Mouse (Mus musculus): ENCODE data around the gene Tnip1.

Tnip1 gene

DNA sequence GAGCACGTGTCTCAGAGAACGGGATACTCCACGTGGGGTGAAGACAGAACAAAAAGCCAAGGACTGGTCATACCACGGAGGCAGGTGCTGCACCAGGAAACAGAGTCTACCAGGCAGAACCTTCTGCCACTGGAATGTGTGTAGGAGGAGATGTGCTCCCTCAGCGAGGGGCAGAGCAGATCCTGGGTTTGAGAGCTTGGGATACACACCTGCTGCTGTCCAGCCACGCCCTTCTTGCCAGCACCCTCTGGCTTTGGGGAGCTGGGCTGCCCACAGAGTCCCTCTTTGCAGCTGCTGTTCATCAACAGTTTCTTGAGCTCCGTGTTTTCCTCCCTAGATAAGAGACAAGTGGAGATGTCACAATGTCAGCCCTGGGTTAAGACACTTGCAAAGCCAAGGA, 33.8 kb downstream of the Tnip1 start:
- no peak for TF ChIP-seq GATA4 (IDR thresholded peaks at IDR 0.05; ENCODE audit: insufficient replicate concordance, low read length)

GRCm38 (mm10) chr11:54928219-54928618, 34.5 kb downstream of the Tnip1 start:
- no peak for TF ChIP-seq GATA4 (IDR thresholded peaks at IDR 0.05; ENCODE audit: insufficient replicate concordance, low read length)

- TF ChIP-seq GATA4 (IDR thresholded peaks at IDR 0.05; ENCODE audit: insufficient replicate concordance, low read length): no peak
These were observed 35.2 kb downstream of the Tnip1 start for GRCm38 (mm10) chr11:54927346-54928140.

DNA sequence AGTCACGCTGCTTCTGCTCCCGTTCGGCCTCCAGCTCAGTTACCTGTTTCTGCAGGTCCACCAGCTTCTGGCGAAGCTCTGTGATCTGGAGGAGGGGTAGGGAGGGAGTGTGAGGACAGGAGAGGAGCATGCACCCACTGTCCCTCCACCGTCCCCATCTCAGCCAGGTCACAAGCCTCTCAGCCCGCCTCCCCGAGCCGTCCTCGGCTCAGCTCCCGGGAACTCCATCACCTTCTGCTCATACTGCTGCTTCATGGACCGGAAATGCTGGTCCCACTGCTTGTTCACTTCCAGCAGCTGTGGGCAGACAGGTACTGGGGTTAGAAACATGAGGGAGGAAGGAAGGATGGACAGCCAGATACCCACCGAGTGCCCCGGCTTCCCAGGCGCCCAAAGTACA, 38.6 kb downstream of the Tnip1 start:
- TF ChIP-seq GATA4 (IDR thresholded peaks at IDR 0.05; ENCODE audit: insufficient replicate concordance, low read length): no peak

DNA sequence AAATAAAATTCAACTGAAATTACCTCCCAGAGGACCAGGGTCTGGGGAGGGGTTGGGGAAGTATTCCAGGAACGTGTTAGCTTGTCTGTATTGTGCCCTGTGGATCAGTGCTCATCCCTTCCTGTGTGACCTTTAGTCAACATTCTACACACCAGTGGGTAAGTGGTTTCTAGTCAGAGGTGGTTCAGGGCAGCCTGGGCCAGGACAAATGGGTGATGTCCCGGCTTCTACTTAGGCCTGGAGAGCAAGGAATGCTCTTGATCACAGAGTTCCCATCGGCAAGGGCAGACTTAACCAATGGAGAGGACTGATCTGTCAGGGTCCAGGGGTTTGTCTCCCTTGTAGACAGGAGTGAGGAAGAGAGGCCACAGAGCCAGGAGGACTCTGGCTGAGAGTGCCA, 40.2 kb downstream of the Tnip1 start:
- TF ChIP-seq GATA4 (IDR thresholded peaks at IDR 0.05; ENCODE audit: insufficient replicate concordance, low read length): no peak

DNA sequence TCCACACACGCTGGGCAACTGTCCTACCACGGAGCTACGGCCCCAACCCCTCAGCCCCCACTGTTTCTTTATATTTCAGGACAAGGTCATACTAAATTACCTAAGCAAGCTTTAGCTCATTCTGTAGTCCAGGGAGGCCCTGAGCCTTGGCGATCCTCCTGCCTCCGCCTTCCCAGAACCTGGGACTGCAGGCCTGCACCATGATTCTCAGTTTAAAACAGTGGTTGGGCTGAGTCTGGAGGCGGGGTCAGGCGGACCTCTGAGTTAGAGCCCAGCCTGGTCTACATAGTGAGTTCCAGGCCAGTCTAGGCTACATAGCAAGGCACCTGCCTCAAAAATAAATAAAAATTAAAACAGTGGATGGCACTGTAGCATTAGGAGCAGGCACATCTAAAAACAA, 40.9 kb downstream of the Tnip1 start:
- TF ChIP-seq GATA4 (IDR thresholded peaks at IDR 0.05; ENCODE audit: insufficient replicate concordance, low read length): no peak

GRCm38 (mm10) chr11:54920973-54921580, 41.6 kb downstream of the Tnip1 start:
- TF ChIP-seq GATA4 (IDR thresholded peaks at IDR 0.05; ENCODE audit: insufficient replicate concordance, low read length): no peak

DNA sequence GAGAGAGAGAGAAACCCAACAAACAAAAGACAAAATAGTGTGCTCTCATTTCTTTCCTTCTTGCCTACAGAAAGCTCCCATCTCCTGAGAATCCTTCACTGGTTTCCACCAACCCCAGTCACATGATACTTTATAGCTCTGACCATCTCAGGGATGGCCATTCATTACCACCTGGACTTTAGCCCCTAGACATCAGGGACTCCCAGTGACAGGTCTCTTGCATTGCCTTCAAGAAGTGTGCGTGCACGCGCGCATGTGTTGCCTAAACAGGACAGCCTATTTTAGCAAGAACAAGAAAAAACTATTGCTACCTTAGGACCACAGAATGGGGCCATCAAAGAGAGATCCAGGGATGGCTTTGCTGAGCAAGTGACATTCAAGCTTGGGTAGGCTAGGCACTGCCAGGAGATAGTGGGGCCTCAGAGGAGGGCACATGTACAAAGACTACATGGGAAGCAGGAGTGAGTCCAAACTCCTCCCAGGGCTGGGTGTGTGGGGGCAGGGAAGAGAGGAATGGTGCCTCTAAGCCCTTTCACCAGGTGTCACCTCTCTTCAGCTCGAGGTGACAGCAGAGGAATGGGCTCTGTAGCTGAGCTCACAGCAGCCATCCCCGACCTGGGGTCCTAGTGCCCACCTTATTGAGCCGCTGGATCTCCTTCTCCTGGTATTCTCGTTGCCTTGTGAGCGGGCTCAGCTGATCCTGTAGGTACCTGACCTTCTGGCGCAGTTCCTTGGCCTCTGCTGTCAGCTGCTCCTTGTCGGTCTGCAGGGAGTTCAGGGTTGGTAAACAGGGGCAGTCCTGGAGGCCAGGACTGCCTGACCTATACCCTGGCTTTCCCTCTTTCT, 42.4 kb downstream of the Tnip1 start:
- TF ChIP-seq GATA4 (IDR thresholded peaks at IDR 0.05; ENCODE audit: insufficient replicate concordance, low read length): no peak

DNA sequence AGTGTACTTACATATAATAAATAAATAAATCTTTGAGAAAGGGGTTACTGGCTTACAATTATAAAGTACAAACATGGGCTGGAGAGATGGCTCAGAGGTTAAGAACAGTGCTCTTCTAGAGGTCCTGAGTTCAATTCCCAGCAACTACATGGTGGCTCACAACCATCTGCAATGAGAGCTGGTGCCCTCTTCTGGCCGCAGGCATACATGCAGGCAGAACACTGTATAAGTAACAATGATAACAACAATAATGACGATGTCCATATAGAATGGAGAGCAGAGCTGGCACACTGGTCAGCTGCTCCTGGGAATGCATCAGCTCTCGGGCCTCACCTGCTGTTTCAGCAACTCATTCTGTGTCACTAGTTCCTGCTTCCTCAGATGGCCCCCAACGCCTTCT, 44.4 kb downstream of the Tnip1 start:
- no peak for TF ChIP-seq GATA4 (IDR thresholded peaks at IDR 0.05; ENCODE audit: insufficient replicate concordance, low read length)

DNA sequence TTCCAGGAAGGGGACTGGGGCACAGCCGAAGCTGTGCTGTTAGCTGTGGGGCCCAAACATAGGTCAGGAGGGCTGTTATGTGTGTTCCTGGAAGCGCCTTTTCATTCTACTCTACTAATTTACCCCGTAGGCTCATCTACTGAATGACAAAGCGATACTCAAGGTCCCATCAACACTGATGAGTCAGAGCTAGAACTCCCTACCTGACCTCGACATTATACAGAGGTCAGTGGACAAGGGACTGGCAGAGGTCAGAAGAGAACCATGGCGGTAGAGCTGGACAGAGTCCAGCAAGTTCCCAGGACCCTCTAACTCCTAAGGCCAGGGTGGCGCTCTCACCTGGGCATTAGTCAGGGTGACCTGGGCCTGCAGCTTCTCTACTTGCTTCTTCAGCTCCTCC, 45.3 kb downstream of the Tnip1 start:
- TF ChIP-seq GATA4 (IDR thresholded peaks at IDR 0.05; ENCODE audit: insufficient replicate concordance, low read length): no peak

DNA sequence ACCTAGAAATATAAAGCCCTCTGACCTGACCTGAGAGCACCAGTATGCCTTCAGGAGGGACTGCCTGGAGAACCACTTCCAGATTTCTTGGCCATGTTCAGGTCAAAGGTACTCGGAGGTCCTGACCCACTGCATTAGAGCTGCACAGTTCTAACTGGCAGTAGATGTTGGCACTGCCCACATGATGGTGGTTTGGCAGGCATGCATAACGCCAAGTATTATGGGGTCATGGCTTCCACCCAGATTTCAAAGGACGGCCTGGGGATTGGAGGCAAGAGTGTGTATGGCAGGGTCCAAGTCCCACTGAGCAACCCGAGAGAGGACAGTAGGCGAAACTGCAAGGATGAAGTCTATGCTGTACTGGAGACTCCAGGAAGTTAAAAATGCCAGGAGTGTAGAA, 48.9 kb downstream of the Tnip1 start:
- TF ChIP-seq GATA4 (IDR thresholded peaks at IDR 0.05; ENCODE audit: insufficient replicate concordance, low read length): no peak

GRCm38 (mm10) chr11:54912503-54913316, 50.0 kb downstream of the Tnip1 start:
- TF ChIP-seq GATA4 (IDR thresholded peaks at IDR 0.05; ENCODE audit: insufficient replicate concordance, low read length): no peak

- no peak for TF ChIP-seq GATA4 (IDR thresholded peaks at IDR 0.05; ENCODE audit: insufficient replicate concordance, low read length)
These were observed 50.8 kb downstream of the Tnip1 start for GRCm38 (mm10) chr11:54911671-54912502.

DNA sequence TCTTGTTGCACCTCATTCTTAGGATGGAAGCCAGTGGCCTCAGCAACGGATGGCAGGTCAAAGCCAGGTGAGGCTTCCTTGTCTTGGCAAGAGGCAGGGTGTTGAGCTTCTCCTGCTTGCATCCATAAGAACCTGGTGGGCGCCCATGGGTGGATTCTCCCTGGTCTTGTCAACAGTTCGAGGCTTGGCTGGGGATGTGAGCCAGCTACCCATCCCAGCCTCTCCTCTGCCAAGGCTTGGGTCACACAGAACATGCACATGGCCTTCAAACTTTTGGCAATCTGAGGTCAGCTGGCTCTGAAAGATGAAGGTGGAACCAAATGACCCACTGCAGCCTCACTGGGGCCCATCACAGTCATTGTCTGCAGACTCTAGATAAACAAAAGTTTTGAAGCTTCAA, 51.5 kb downstream of the Tnip1 start:
- no peak for TF ChIP-seq GATA4 (IDR thresholded peaks at IDR 0.05; ENCODE audit: insufficient replicate concordance, low read length)

Data from liver, adult (tissue).